Mouse (Mus musculus) lung, embryonic 14.5 days (tissue): Measurements from ENCODE around the gene Esrrb. TPM values are rescaled to one million over a fixed set of nuclear protein-coding genes. Genes with fewer than 3 reads are reported as not detected.

Experiments
- ATAC-seq: fragments of 200-750 bp; cut with Nextera tagmentation; 2 replicates; pipeline ENCODE4 v1.8.0; 2017; ENCODE audit warnings: mild to moderate bottlenecking, moderate TSS enrichment, moderate library complexity; ENCODE audit not compliant: insufficient read depth
- DNase-seq: peaks from one replicate; pipeline ENCODE4 v3.0.0-alpha.2; 2015
- H3K27ac ChIP-seq: fragments of 300-500 bp; sonication (generic); 2 replicates; pipeline ENCODE4 v1.5.1; 2014; ENCODE audit warnings: low read depth, mild to moderate bottlenecking, moderate library complexity
- H3K27me3 ChIP-seq: fragments of 300-500 bp; sonication (generic); 2 replicates; pipeline ENCODE4 v1.6.1; 2014; ENCODE audit warnings: low read length, control low read depth; ENCODE audit not compliant: insufficient read depth
- H3K36me3 ChIP-seq: fragments of 300-500 bp; sonication (generic); 2 replicates; pipeline ENCODE4 v1.6.1; 2014; ENCODE audit warnings: control low read depth; ENCODE audit not compliant: insufficient read depth
- H3K4me1 ChIP-seq: fragments of 300-500 bp; sonication (generic); 2 replicates; pipeline ENCODE4 v1.6.1; 2014; ENCODE audit warnings: antibody characterized with exemption, control low read depth; ENCODE audit not compliant: insufficient read depth
- H3K4me2 ChIP-seq: fragments of 300-500 bp; sonication (generic); 2 replicates; pipeline ENCODE4 v1.6.1; 2014; ENCODE audit warnings: mild to moderate bottlenecking
- H3K4me3 ChIP-seq: fragments of 300-500 bp; sonication (generic); 2 replicates; pipeline ENCODE4 v1.5.1; 2014; ENCODE audit warnings: low read depth, low read length
- H3K9ac ChIP-seq: fragments of 300-500 bp; sonication (generic); 2 replicates; pipeline ENCODE4 v1.6.1; 2014
- H3K9me3 ChIP-seq: fragments of 300-500 bp; sonication (generic); 2 replicates; pipeline ENCODE4 v1.6.1; 2016; ENCODE audit warnings: low read depth, low read length, control low read depth
- CTCF ChIP-seq: IDR thresholded peaks from 2 replicates; pipeline ENCODE4 v1.5.1; 2016; ENCODE audit warnings: antibody characterized with exemption, low read depth
- WGBS: fragments of 180-500 bp; shearing (Covaris S2); extraction: QIAGEN DNeasy Blood & Tissue Kit; methylation state at CpG from one replicate; pipeline ENCODE4 v1.1.7; 2014; 5-methylcytosine and 5-hydroxymethylcytosine counted together
- polyA plus RNA-seq: library from polyadenylated mRNA; unstranded; fragments of >200 nt; fragmentation: Nextera tagmentation; extraction: Ambion mirVana; gene quantifications from 2 replicates; pipeline ENCODE4 v1.2.1, GENCODE M21; 2014

Esrrb gene
- 0.17 and 0.35 TPM in 2 replicates for polyA plus RNA-seq

DNA sequence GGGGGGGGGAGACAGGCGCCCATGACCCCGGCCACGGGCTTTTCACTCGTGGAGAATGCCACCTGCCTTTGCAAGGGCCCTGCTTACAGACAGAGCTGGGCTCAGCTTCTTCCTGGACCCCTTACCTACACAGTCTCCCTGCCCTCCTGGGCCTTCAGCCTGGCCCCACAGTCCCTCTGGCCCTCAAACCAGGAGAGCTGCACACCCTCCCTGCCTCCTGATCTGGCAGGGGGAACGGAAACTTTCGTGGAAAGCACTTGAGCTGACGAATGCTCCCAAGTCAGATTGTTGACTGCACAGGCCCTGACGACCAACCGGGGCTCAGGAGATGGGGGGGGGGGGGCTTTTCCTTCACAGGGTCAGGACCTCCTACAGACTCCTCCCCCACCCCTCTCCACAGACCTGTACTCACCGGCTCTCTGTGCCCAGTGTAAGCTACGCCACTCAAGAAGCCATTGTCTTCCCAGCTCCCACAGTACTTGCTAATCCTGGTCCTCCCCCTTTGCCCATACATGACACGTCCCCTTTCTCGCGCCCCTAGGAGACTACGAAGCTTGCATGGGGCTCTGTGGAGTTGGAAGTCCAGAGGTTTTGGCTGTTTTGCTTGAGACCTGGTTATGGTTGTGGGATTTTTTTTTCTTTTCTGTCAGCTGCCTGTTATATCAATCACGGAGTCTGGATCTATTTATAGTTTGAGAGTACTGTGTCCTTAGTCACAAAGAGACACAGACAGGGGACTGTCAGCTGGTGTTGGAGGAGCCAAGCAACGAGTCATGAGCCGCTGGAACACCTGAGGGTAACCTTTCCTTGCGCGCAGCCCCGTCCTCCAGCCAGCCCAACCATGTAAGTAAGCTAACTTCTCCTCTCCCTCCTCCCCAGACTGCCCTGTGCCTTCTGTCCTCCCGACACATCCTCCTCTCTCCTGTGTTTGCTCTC, at the start of gene Esrrb:
Gene Esrrb (plus strand): TSS at position 422 of the 936 bp plus-strand sequence.
- H3K36me3 ChIP-seq = no peaks in the 10 kb centered on the region
- H3K4me1 ChIP-seq = peaks cover 5% of the 10 kb centered on the region; the same call in 1 of the 2 replicates
- no peak within 1 kb of the TSS for H3K4me3 ChIP-seq
- DNase-seq = peak; percentile 24
- peak; percentile 71; the same call in 1 of the 2 replicates for ATAC-seq
- H3K4me2 ChIP-seq = peak within 1 kb of the TSS; percentile 32; the same call in 1 of the 2 replicates
- H3K9ac ChIP-seq = no peak within 1 kb of the TSS
- H3K9me3 ChIP-seq = no peaks in the 10 kb centered on the region
- no peak within 1 kb of the TSS for H3K27ac ChIP-seq
- no peaks in the 10 kb centered on the region for H3K27me3 ChIP-seq
- no peak for TF ChIP-seq CTCF
- WGBS = 26% methylated on average over 22 of the region's 22 CpGs

DNA sequence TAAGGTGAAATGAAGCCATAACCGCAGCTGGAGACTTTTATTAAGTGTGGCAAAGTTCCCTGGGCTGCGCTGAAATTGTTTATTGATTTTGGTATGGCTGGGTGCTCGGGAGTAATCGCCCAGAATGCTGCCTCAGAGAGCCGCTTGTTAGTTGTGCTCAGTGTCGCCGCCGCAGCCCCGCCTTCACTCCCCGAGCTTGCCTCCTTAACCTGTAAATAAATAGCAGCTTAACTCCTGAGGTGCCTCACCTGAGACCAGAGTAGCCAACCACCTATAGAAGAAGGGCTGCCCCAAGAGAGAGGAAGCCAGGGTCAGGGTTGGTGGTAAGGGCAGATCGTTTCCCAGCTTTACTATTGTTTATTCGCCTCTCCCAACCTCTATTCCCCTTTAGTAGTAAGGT, 40.3 kb upstream of the Esrrb start:
- 8% methylated on average over 12 of the region's 12 CpGs for WGBS
- no peak overlapping the region for H3K4me3 ChIP-seq
- no peak for ATAC-seq
- peak overlapping the region; percentile 21; the same call in 1 of the 2 replicates for H3K4me2 ChIP-seq
- H3K4me1 ChIP-seq = no peaks in the 10 kb centered on the region
- no peaks in the 10 kb centered on the region for H3K9me3 ChIP-seq
- no peak overlapping the region for H3K27ac ChIP-seq
- TF ChIP-seq CTCF = no peak
- no peak overlapping the region for H3K9ac ChIP-seq
- no peak for DNase-seq
- no peaks in the 10 kb centered on the region for H3K27me3 ChIP-seq
- H3K36me3 ChIP-seq = no peaks in the 10 kb centered on the region

- Histone ChIP-seq H3K4me3 (no peak overlapping the region), H3K9me3 (no peaks in the 10 kb centered on the region), H3K4me1 (no peaks in the 10 kb centered on the region), H3K27me3 (no peaks in the 10 kb centered on the region), H3K36me3 (no peaks in the 10 kb centered on the region), H3K4me2 (no peak overlapping the region), H3K9ac (no peak overlapping the region), H3K27ac (no peak overlapping the region)
- TF ChIP-seq CTCF = no peak
- WGBS = 12% methylated on average over 3 of the region's 3 CpGs
- DNase-seq = no peak
- no peak for ATAC-seq
These were observed 36.6 kb upstream of the Esrrb start for GRCm38 (mm10) chr12:86324297-86324696.

GRCm38 (mm10) chr12:86329813-86330212, 31.1 kb upstream of the Esrrb start:
- no peak for TF ChIP-seq CTCF
- H3K9me3 ChIP-seq = no peaks in the 10 kb centered on the region
- H3K36me3 ChIP-seq = no peaks in the 10 kb centered on the region
- H3K4me1 ChIP-seq = no peaks in the 10 kb centered on the region
- no peak overlapping the region for H3K4me2 ChIP-seq
- H3K9ac ChIP-seq = no peak overlapping the region
- no peaks in the 10 kb centered on the region for H3K27me3 ChIP-seq
- 50% methylated on average over 4 of the region's 4 CpGs for WGBS
- H3K27ac ChIP-seq = no peak overlapping the region
- DNase-seq (no peak), ATAC-seq (no peak)
- no peak overlapping the region for H3K4me3 ChIP-seq

- no peaks in the 10 kb centered on the region for H3K36me3 ChIP-seq
- H3K4me1 ChIP-seq = no peaks in the 10 kb centered on the region
- ATAC-seq = no peak
- no peak overlapping the region for H3K27ac ChIP-seq
- H3K9ac ChIP-seq = no peak overlapping the region
- 83% methylated on average over 9 of the region's 9 CpGs for WGBS
- TF ChIP-seq CTCF = no peak
- no peak for DNase-seq
- H3K4me3 ChIP-seq = no peak overlapping the region
- no peaks in the 10 kb centered on the region for H3K27me3 ChIP-seq
- H3K4me2 ChIP-seq = no peak overlapping the region
- no peaks in the 10 kb centered on the region for H3K9me3 ChIP-seq
These were observed 30.2 kb upstream of the Esrrb start for GRCm38 (mm10) chr12:86330684-86331083.

DNA sequence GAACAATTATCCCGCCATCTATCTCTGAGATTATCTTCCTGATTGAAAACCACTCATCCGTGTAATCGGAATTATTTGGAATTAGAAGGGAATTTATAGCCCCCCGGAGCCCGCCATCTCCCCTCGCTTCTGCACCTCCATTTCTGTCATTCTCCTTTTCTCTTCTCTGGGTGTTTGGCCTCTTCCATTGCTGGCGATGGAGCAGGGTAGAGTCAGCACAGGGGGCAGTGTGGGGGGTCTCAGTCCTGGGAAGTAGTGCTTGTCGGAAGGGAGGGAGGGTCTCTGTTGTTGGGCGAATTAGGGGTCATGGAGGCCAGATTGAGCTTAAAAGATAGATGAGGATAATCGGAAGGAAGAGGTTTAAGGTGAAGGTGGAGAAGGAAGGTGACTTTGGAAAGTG, 29.7 kb upstream of the Esrrb start:
- WGBS = 67% methylated on average over 10 of the region's 10 CpGs
- Histone ChIP-seq H3K9ac (no peak overlapping the region), H3K36me3 (no peaks in the 10 kb centered on the region), H3K27ac (no peak overlapping the region), H3K4me1 (no peaks in the 10 kb centered on the region), H3K9me3 (no peaks in the 10 kb centered on the region), H3K27me3 (no peaks in the 10 kb centered on the region), H3K4me2 (no peak overlapping the region), H3K4me3 (no peak overlapping the region)
- DNase-seq (no peak), ATAC-seq (no peak)
- no peak for TF ChIP-seq CTCF

DNA sequence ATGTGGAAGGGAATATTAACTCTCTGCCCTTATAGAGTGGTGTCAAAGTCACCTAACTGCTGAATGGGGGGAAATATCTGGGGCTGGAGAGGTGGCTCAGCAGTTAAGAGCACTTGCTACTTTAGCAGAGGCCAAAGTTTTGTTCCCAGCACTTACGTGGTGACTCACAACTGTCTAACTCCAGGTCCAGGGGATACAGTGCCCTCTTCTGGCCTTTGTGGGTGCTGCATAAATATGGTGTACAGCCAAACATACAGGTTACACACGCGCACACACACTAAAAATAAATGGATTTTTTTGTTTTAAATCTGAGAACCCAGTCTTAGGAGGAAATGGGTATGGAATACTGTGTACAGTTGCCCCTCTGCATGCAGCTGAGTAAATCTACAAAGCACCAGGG, 24.7 kb upstream of the Esrrb start:
- Histone ChIP-seq H3K4me1 (no peaks in the 10 kb centered on the region), H3K27ac (no peak overlapping the region), H3K9me3 (no peaks in the 10 kb centered on the region), H3K9ac (no peak overlapping the region), H3K36me3 (no peaks in the 10 kb centered on the region), H3K4me2 (no peak overlapping the region), H3K27me3 (no peaks in the 10 kb centered on the region), H3K4me3 (no peak overlapping the region)
- peak; percentile 21; the same call in 1 of the 2 replicates for TF ChIP-seq CTCF
- DNase-seq (no peak), ATAC-seq (no peak)
- 94% methylated on average over 3 of the region's 3 CpGs for WGBS
